Mouse (Mus musculus) hindbrain, embryonic 11.5 days (tissue): ENCODE results near the gene Gm6588. TPM values are rescaled to one million over a fixed set of nuclear protein-coding genes. Genes with fewer than 3 reads are reported as not detected.

Experiments
- ATAC-seq: fragments of 200-750 bp; cut with Nextera tagmentation; 2 replicates; pipeline ENCODE4 v1.8.0; 2017; ENCODE audit warnings: mild to moderate bottlenecking, moderate TSS enrichment, moderate library complexity; ENCODE audit not compliant: low FRiP score
- DNase-seq: peaks from one replicate; pipeline ENCODE4 v3.0.0-alpha.2; 2015; ENCODE audit warnings: low spot score
- H3K27ac ChIP-seq: fragments of 300-500 bp; sonication (generic); 2 replicates; pipeline ENCODE4 v1.5.1; 2014; ENCODE audit warnings: mild to moderate bottlenecking, low read depth, low read length
- H3K27me3 ChIP-seq: fragments of 300-500 bp; sonication (generic); 2 replicates; pipeline ENCODE4 v1.6.1; 2014; ENCODE audit warnings: mild to moderate bottlenecking, low read length, moderate library complexity, mixed read lengths; ENCODE audit not compliant: control insufficient read depth, insufficient read depth
- H3K36me3 ChIP-seq: fragments of 300-500 bp; sonication (generic); 2 replicates; pipeline ENCODE4 v1.6.1; 2014; ENCODE audit warnings: mild to moderate bottlenecking, low read length, moderate library complexity, mixed read lengths; ENCODE audit not compliant: control insufficient read depth, insufficient read depth
- H3K4me1 ChIP-seq: fragments of 300-500 bp; sonication (generic); replicated peaks from 2 replicates; pipeline ENCODE4 v1.6.1; 2014; ENCODE audit warnings: low read length, mixed read lengths; ENCODE audit not compliant: control insufficient read depth, insufficient read depth
- H3K4me2 ChIP-seq: fragments of 300-500 bp; sonication (generic); replicated peaks from 2 replicates; pipeline ENCODE4 v1.6.1; 2014; ENCODE audit warnings: mild to moderate bottlenecking, low read depth, low read length
- H3K4me3 ChIP-seq: fragments of 300-500 bp; sonication (generic); 2 replicates; pipeline ENCODE4 v1.5.1; 2014; ENCODE audit warnings: low read depth, low read length
- H3K9ac ChIP-seq: fragments of 300-500 bp; sonication (generic); 2 replicates; pipeline ENCODE4 v1.6.1; 2014; ENCODE audit warnings: low read depth, low read length
- H3K9me3 ChIP-seq: fragments of 300-500 bp; sonication (generic); 2 replicates; pipeline ENCODE4 v1.6.1; 2016; ENCODE audit warnings: low read length; ENCODE audit not compliant: control insufficient read depth
- WGBS: fragments of 180-500 bp; shearing (Covaris S2); extraction: QIAGEN DNeasy Blood & Tissue Kit; methylation state at CpG from one replicate; pipeline ENCODE4 v1.1.7; 2014; 5-methylcytosine and 5-hydroxymethylcytosine counted together
- polyA plus RNA-seq: library from polyadenylated mRNA; unstranded; fragments of >200 nt; fragmentation: Nextera tagmentation; extraction: Ambion mirVana; gene quantifications from 2 replicates; pipeline ENCODE4 v1.2.1, GENCODE M21; 2014

Gene Gm6588
- polyA plus RNA-seq, 1 experiment from 2014 or later, result 0.28 TPM

- no peak overlapping the region for H3K4me2 ChIP-seq
- no peak overlapping the region for H3K4me3 ChIP-seq
- ATAC-seq (no peak), DNase-seq (no peak)
- H3K9ac ChIP-seq, result no peak overlapping the region
- H3K27me3 ChIP-seq, result no peaks in the 10 kb centered on the region; the same call in 1 of the 2 replicates
- no peaks in the 10 kb centered on the region for H3K9me3 ChIP-seq
- H3K4me1 ChIP-seq, result peaks cover 11% of the 10 kb centered on the region
- no peaks in the 10 kb centered on the region for H3K36me3 ChIP-seq
- WGBS, result 87% methylated on average over 8 of the region's 8 CpGs
- H3K27ac ChIP-seq, result no peak overlapping the region
These were observed 33.8 kb downstream of the Gm6588 start for GRCm38 (mm10) chr5:112483030-112483429.

DNA sequence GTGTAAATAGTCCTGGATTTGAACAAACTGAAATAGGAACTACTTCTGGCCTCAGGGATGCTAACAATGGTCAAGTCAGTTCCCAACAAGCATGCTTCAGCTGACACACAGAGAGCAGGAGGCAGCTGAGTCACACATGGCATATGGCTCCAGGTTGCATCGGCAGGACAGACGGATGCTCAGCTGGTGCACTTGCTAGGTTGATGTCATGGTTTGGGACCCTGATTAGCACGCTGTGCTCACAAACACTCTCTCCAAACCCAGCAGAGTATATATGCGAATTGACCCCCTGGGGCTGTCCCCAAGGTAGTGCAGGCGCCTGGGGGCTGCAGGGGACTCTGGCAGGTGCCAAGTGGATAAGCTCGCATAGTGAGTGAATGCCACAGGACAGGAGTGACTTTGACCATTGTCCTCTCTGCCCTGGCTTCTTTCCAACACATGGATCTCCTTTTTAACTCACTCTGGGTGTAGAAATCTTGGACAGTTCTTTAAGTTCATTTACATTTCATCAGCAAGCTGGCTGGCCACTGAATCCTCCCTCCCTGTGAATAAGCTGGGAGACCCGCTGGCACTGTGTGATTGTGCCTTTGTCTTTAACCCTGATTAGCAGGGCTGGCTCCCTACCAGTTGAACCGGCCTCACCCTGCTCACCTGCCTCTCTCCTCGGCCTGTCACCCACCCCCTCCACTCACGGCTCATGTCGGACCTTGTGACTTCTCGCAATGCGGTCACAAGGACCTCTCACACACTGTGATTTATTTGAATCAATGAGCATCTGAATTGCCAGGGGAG is 35.9 kb downstream of the Gm6588 start:
- H3K36me3 ChIP-seq, result no peaks in the 10 kb centered on the region
- 27% methylated on average over 13 of the region's 13 CpGs for WGBS
- H3K4me3 ChIP-seq, result no peak overlapping the region
- no peak overlapping the region for H3K27ac ChIP-seq
- peaks cover 11% of the 10 kb centered on the region for H3K4me1 ChIP-seq
- H3K4me2 ChIP-seq, result no peak overlapping the region
- ATAC-seq, result no peak
- no peaks in the 10 kb centered on the region; the same call in 1 of the 2 replicates for H3K27me3 ChIP-seq
- DNase-seq, result no peak
- H3K9ac ChIP-seq, result peak overlapping the region; percentile 11; the same call in 1 of the 2 replicates
- H3K9me3 ChIP-seq, result no peaks in the 10 kb centered on the region

DNA sequence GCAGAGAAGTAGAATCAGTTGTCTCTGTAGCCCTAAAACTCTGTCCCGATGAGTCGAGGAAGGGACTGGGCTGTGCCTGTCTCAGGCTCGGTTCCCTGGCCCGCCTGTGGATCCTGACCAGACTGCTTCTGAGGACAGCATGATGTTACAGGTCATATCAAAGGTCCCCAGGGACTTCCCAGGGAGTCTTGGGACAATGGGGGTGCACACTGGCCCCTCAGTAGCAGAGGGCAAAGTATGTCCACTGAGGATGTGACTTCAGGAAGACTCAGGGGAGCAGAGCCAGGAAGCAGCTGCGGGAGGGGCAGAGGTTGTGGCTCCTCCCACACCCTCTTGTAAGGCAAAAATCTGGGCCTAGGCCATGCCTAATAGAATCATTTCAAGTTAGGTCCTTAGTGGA is 37.2 kb downstream of the Gm6588 start:
- Histone ChIP-seq H3K4me2 (no peak overlapping the region), H3K4me3 (no peak overlapping the region), H3K9ac (no peak overlapping the region), H3K9me3 (no peaks in the 10 kb centered on the region), H3K36me3 (no peaks in the 10 kb centered on the region), H3K27ac (no peak overlapping the region), H3K4me1 (peaks cover 11% of the 10 kb centered on the region), H3K27me3 (no peaks in the 10 kb centered on the region; the same call in 1 of the 2 replicates)
- no peak for DNase-seq
- no peak for ATAC-seq
- 68% methylated on average over 5 of the region's 5 CpGs for whole genome bisulfite sequencing

- DNase-seq, result no peak
- no peak overlapping the region for H3K4me2 ChIP-seq
- 93% methylated on average over 1 of the region's 1 CpGs for WGBS
- peaks cover 9% of the 10 kb centered on the region for H3K4me1 ChIP-seq
- no peaks in the 10 kb centered on the region for H3K9me3 ChIP-seq
- no peak for ATAC-seq
- H3K4me3 ChIP-seq, result no peak overlapping the region
- no peak overlapping the region for H3K9ac ChIP-seq
- no peak overlapping the region for H3K27ac ChIP-seq
- no peaks in the 10 kb centered on the region; the same call in 1 of the 2 replicates for H3K27me3 ChIP-seq
- H3K36me3 ChIP-seq, result no peaks in the 10 kb centered on the region
These were observed 38.3 kb downstream of the Gm6588 start for GRCm38 (mm10) chr5:112487504-112487903.

DNA sequence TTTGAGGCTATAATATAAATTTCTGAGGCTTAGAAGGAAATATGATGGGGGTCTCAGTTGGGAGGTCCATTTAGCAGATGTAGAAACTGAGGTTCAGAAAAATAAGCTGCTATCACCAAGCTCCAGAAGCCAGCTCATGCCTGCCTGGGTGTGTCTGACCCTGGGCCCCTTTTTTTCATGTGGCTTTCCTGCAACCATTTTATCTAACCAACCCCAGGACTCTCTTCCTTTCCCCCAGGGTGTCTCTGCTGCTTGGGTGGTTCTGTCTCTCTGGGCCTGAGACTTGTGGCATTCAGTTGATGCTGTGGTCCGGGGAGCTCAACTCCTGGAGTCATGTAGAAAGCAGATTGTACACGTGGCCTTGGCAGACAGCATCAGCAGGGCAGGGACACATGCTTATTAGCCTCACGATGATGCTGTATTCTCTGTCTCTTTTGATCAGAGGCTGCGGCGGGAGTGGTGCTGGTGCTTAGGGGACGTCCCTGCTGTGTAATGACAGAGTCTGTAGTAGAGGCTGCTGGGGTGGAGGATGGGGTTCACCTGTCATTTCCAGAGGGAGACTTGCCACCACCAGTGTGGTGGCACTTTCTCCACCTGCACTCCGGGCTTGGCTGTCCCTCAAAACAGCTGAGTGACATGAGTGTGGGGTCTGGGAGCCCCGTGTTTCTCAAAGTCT is 39.0 kb downstream of the Gm6588 start:
- Histone ChIP-seq H3K9ac (no peak overlapping the region), H3K4me1 (peaks cover 6% of the 10 kb centered on the region), H3K36me3 (no peaks in the 10 kb centered on the region), H3K27ac (no peak overlapping the region), H3K4me3 (no peak overlapping the region), H3K9me3 (no peaks in the 10 kb centered on the region), H3K27me3 (no peaks in the 10 kb centered on the region; the same call in 1 of the 2 replicates), H3K4me2 (no peak overlapping the region)
- WGBS, result 71% methylated on average over 8 of the region's 8 CpGs
- DNase-seq (no peak), ATAC-seq (no peak)

DNA sequence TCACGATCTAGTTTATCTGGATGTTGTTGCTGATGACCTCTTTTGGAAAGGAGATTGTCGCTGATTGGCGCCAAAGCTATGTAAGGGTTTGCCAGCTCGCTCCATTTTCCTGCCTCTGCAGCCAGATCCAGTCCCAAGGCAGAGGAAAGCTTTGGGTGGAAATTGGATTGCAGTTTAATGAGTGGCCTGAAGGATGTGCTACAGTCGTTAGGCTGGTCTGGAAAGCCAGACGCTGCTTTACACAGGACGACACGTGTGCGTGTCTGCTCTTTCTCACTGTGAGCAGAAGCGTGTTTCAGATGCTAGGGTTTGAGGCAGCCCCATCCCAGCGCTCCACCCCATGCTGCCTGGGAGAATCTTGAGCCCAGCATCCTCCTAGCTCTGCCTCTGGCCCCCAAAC is 42.3 kb downstream of the Gm6588 start:
- WGBS, result 61% methylated on average over 11 of the region's 11 CpGs
- ATAC-seq (no peak), DNase-seq (no peak)
- no peaks in the 10 kb centered on the region for H3K36me3 ChIP-seq
- no peak overlapping the region for H3K4me2 ChIP-seq
- no peaks in the 10 kb centered on the region; the same call in 1 of the 2 replicates for H3K4me1 ChIP-seq
- no peaks in the 10 kb centered on the region for H3K9me3 ChIP-seq
- H3K4me3 ChIP-seq, result no peak overlapping the region
- no peak overlapping the region for H3K27ac ChIP-seq
- H3K27me3 ChIP-seq, result no peaks in the 10 kb centered on the region; the same call in 1 of the 2 replicates
- no peak overlapping the region for H3K9ac ChIP-seq

DNA sequence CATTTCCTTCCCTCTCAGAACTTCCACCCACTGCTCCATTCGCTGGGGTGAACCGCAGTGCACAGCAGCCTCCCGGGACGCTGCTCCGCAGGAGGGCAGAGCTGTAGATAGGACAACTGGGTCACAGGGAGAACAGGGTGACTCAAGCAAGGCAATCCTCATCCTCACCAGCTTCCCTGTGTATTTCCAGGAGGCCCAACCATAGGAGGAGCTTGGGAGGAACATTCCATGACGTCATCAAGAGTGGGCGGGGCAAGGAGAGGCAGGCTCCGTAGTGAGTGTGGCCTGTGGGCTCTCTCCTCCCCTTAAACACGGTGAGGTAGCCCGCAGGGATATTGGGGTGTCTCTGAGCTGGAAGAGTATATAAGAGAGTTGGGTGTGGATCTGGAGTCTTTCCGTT is 44.3 kb downstream of the Gm6588 start:
- DNase-seq (peak; percentile 80), ATAC-seq (0 out of 2 replicates have a peak, but pooled peaks have one; percentile 45)
- Histone ChIP-seq H3K4me3 (no peak overlapping the region), H3K27ac (no peak overlapping the region), H3K4me1 (no peaks in the 10 kb centered on the region), H3K4me2 (no peak overlapping the region), H3K27me3 (no peaks in the 10 kb centered on the region), H3K9ac (no peak overlapping the region), H3K9me3 (no peaks in the 10 kb centered on the region), H3K36me3 (no peaks in the 10 kb centered on the region)
- WGBS, result 38% methylated on average over 11 of the region's 11 CpGs

- no peaks in the 10 kb centered on the region for H3K27me3 ChIP-seq
- no peaks in the 10 kb centered on the region for H3K9me3 ChIP-seq
- no peak overlapping the region for H3K27ac ChIP-seq
- H3K4me3 ChIP-seq, result no peak overlapping the region
- H3K9ac ChIP-seq, result no peak overlapping the region
- no peaks in the 10 kb centered on the region for H3K36me3 ChIP-seq
- WGBS, result 87% methylated on average over 7 of the region's 7 CpGs
- ATAC-seq (no peak), DNase-seq (no peak)
- no peaks in the 10 kb centered on the region; the same call in 1 of the 2 replicates for H3K4me1 ChIP-seq
- H3K4me2 ChIP-seq, result no peak overlapping the region
These were observed 47.6 kb downstream of the Gm6588 start for GRCm38 (mm10) chr5:112496753-112497369.
